ENCODE assay signal across 19 mouse cellular contexts in genomic region chr1:58235405-58235804, GRCm38 (mm10). TPM values are rescaled to one million over a fixed set of nuclear protein-coding genes. Genes with fewer than 3 reads are reported as not detected.
DNase-seq lines count a peak whose midpoint lies in the region; ATAC-seq and TF ChIP-seq lines count a peak whose summit lies in the region.
"Had no signal": no experiment of that assay in that cellular context is flagged by ENCODE, and none has a peak within 500 bp of the region (broad histone marks: within the 10 kb centered on the region; RNA-seq: fewer than 3 reads in every experiment).

No protein-coding gene starts in this region.

- peak; percentile 45 for TF ChIP-seq CTCF in intestine, postnatal 0 days (IDR thresholded peaks at IDR 0.05; ENCODE audit: low read depth)
- peak; percentile 38 for TF ChIP-seq CTCF in lung, postnatal 0 days (IDR thresholded peaks at IDR 0.05)

- no peaks in the 10 kb centered on the region for H3K27me3 ChIP-seq in intestine, postnatal 0 days (replicated peaks; ENCODE audit: control insufficient read depth, insufficient read depth, low read length)
- H3K27me3 ChIP-seq in intestine, embryonic 15.5 days (replicated peaks), result no peaks in the 10 kb centered on the region
- H3K27me3 ChIP-seq in lung, postnatal 0 days (replicated peaks; ENCODE audit: insufficient read depth, low read length), result no peaks in the 10 kb centered on the region
- H3K27me3 ChIP-seq: forebrain, embryonic 12.5 days; kidney, embryonic 15.5 days; limb, embryonic 15.5 days; midbrain, embryonic 15.5 days; neural tube, embryonic 12.5 days; stomach, embryonic 15.5 days had no signal

- no peak for DNase-seq in lung, postnatal 0 days (ENCODE audit: low spot score)
- no peak for DNase-seq in lung, postnatal 4 days
- DNase-seq in NIH3T3 (ENCODE audit: low read depth), result peak; percentile 16
- no peak for DNase-seq in right cerebral cortex, adult 18-20 months
- DNase-seq: cerebellum, adult 2 months; spleen, adult 18-20 months had no signal

- H3K4me1 ChIP-seq in intestine, postnatal 0 days (replicated peaks; ENCODE audit: control insufficient read depth, insufficient read depth, low read length), result no peaks in the 10 kb centered on the region
- 0 out of 2 replicates have a peak, but pooled peaks cover 8% of the 10 kb centered on the region for H3K4me1 ChIP-seq in intestine, embryonic 15.5 days (replicated peaks)
- no peaks in the 10 kb centered on the region for H3K4me1 ChIP-seq in lung, postnatal 0 days (ENCODE audit: insufficient read depth, low read depth, low read length)
- H3K4me1 ChIP-seq: forebrain, embryonic 12.5 days; midbrain, embryonic 15.5 days; neural tube, embryonic 12.5 days; stomach, embryonic 15.5 days had no signal

- no peaks in the 10 kb centered on the region for H3K36me3 ChIP-seq in intestine, postnatal 0 days (ENCODE audit: control insufficient read depth, insufficient read depth)
- no peaks in the 10 kb centered on the region for H3K36me3 ChIP-seq in intestine, embryonic 15.5 days
- H3K36me3 ChIP-seq in lung, postnatal 0 days (ENCODE audit: insufficient read depth, low read length), result no peaks in the 10 kb centered on the region
- H3K36me3 ChIP-seq: forebrain, embryonic 12.5 days; kidney, embryonic 15.5 days; limb, embryonic 15.5 days; midbrain, embryonic 15.5 days; neural tube, embryonic 12.5 days; stomach, embryonic 15.5 days had no signal

- WGBS in intestine, postnatal 0 days, result 57% methylated on average over 5 of the region's 5 CpGs
- WGBS in intestine, embryonic 15.5 days, result 54% methylated on average over 5 of the region's 5 CpGs
- 52% methylated on average over 5 of the region's 5 CpGs for WGBS in lung, postnatal 0 days

- no peak overlapping the region for H3K4me3 ChIP-seq in intestine, postnatal 0 days (ENCODE audit: low read depth, low read length)
- no peak overlapping the region for H3K4me3 ChIP-seq in intestine, embryonic 15.5 days (replicated peaks)
- no peak overlapping the region for H3K4me3 ChIP-seq in lung, postnatal 0 days (ENCODE audit: low read depth, low read length)
- H3K4me3 ChIP-seq: forebrain, embryonic 12.5 days; kidney, embryonic 15.5 days; limb, embryonic 15.5 days; midbrain, embryonic 15.5 days; neural tube, embryonic 12.5 days; stomach, embryonic 15.5 days had no signal

- ATAC-seq in intestine, postnatal 0 days, result no peak
- no peak for ATAC-seq in intestine, embryonic 15.5 days
- ATAC-seq in lung, postnatal 0 days, result no peak
- ATAC-seq in megakaryocyte progenitor cell, adult 5-6 weeks (replicated peaks; ENCODE audit: poor library complexity), result peak; percentile 45; the same call in 1 of the 2 replicates
- ATAC-seq: midbrain, embryonic 15.5 days had no signal

- TF ChIP-seq EP300 in lung, postnatal 0 days (IDR thresholded peaks at IDR 0.05), result no peak

- no peak overlapping the region for H3K4me2 ChIP-seq in intestine, postnatal 0 days (replicated peaks; ENCODE audit: low read depth)
- H3K4me2 ChIP-seq in intestine, embryonic 15.5 days (replicated peaks), result no peak overlapping the region
- no peak overlapping the region for H3K4me2 ChIP-seq in lung, postnatal 0 days (replicated peaks; ENCODE audit: low read depth, low read length)
- H3K4me2 ChIP-seq: forebrain, embryonic 12.5 days; kidney, embryonic 15.5 days; limb, embryonic 15.5 days; midbrain, embryonic 15.5 days; neural tube, embryonic 12.5 days; stomach, embryonic 15.5 days had no signal

- no peaks in the 10 kb centered on the region for H3K9me3 ChIP-seq in intestine, postnatal 0 days (ENCODE audit: control insufficient read depth)
- H3K9me3 ChIP-seq in intestine, embryonic 15.5 days, result no peaks in the 10 kb centered on the region
- H3K9me3 ChIP-seq in lung, postnatal 0 days (ENCODE audit: low read length), result no peaks in the 10 kb centered on the region
- H3K9me3 ChIP-seq: forebrain, embryonic 12.5 days; kidney, embryonic 15.5 days; limb, embryonic 15.5 days; midbrain, embryonic 15.5 days; neural tube, embryonic 12.5 days; stomach, embryonic 15.5 days had no signal

- H3K27ac ChIP-seq in intestine, postnatal 0 days (ENCODE audit: low read depth, low read length), result no peak overlapping the region
- H3K27ac ChIP-seq in intestine, embryonic 15.5 days, result no peak overlapping the region
- no peak overlapping the region for H3K27ac ChIP-seq in lung, postnatal 0 days (ENCODE audit: low read length)
- H3K27ac ChIP-seq: forebrain, embryonic 12.5 days; kidney, embryonic 15.5 days; limb, embryonic 15.5 days; macrophage; midbrain, embryonic 15.5 days; neural tube, embryonic 12.5 days; stomach, embryonic 15.5 days had no signal

- H3K9ac ChIP-seq in intestine, postnatal 0 days (ENCODE audit: low read depth, low read length), result no peak overlapping the region
- H3K9ac ChIP-seq in intestine, embryonic 15.5 days, result no peak overlapping the region
- no peak overlapping the region for H3K9ac ChIP-seq in lung, postnatal 0 days (replicated peaks; ENCODE audit: low read depth)
- H3K9ac ChIP-seq: forebrain, embryonic 12.5 days; kidney, embryonic 15.5 days; limb, embryonic 15.5 days; midbrain, embryonic 15.5 days; neural tube, embryonic 12.5 days; stomach, embryonic 15.5 days had no signal

RNA-seq across cellular contexts. Expression of gene Aox4, which starts 25.2 kb away (rescaled TPM):
- not detected in 2 replicates for polyA plus RNA-seq in intestine, postnatal 0 days (2015; fragmentation: Nextera tagmentation; extraction: Ambion mirVana)
- 0.04 and 0.05 TPM in 2 replicates for polyA plus RNA-seq in intestine, embryonic 15.5 days (2015; fragmentation: Nextera tagmentation; extraction: Ambion mirVana)
- polyA plus RNA-seq in lung, postnatal 0 days (2015; fragmentation: Nextera tagmentation; extraction: Ambion mirVana), result 0.04 TPM in 1 of 2 replicates, not detected in the other
- total RNA-seq in megakaryocyte progenitor cell, adult 5-6 weeks (2015), result not detected in 2 replicates
- not detected in 2 replicates for total RNA-seq in megakaryocyte progenitor cell, adult 5-6 weeks (2017)
- total RNA-seq: granulocyte monocyte progenitor cell, adult 5-6 weeks had no signal
- polyA plus RNA-seq: forebrain, embryonic 12.5 days; heart, postnatal 0 days; macrophage had no signal

RNA-seq across cellular contexts. Expression of gene Aox2, which starts 42.7 kb away (rescaled TPM):
- 0.07 and 0.10 TPM in 2 replicates for polyA plus RNA-seq in intestine, postnatal 0 days (2015; fragmentation: Nextera tagmentation; extraction: Ambion mirVana)
- polyA plus RNA-seq in intestine, embryonic 15.5 days (2015; fragmentation: Nextera tagmentation; extraction: Ambion mirVana), result 0.03 TPM in 1 of 2 replicates, not detected in the other
- polyA plus RNA-seq in lung, postnatal 0 days (2015; fragmentation: Nextera tagmentation; extraction: Ambion mirVana), result 0.02 and 0.05 TPM in 2 replicates
- 0.05 TPM in 1 of 2 replicates, not detected in the other for total RNA-seq in megakaryocyte progenitor cell, adult 5-6 weeks (2015)
- not detected in 2 replicates for total RNA-seq in megakaryocyte progenitor cell, adult 5-6 weeks (2017)
- total RNA-seq: granulocyte monocyte progenitor cell, adult 5-6 weeks; layer of hippocampus, adult 18-20 months had no signal
- polyA plus RNA-seq: heart, postnatal 0 days; midbrain, embryonic 15.5 days; neural tube, embryonic 12.5 days had no signal
